Mouse (Mus musculus): ENCODE data around the gene Hist1h3e.

GRCm38 (mm10) chr13:23550761-23551145 is 11.4 kb downstream of the Hist1h3e start:
- TF ChIP-seq CTCF (IDR thresholded peaks at IDR 0.05; ENCODE audit: borderline replicate concordance, control insufficient read depth, extremely low read depth, insufficient read depth, low read length, poor library complexity) (no peak), POLR2A (IDR thresholded peaks at IDR 0.05; ENCODE audit: control insufficient read depth, extremely low read depth, insufficient read depth, low read length, poor library complexity) (no peak)

Data from thymus, adult 2 months (tissue).